Mouse (Mus musculus): ENCODE data around the gene Cacna2d2. TPM values are rescaled to one million over a fixed set of nuclear protein-coding genes. Genes with fewer than 3 reads are reported as not detected.

Gene Cacna2d2
- polyA plus RNA-seq, 1 experiment = 0.48 TPM

GRCm38 (mm10) chr9:107566041-107566709, 166.8 kb downstream of the Cacna2d2 start:
- TF ChIP-seq POLR2A (IDR thresholded peaks at IDR 0.05; ENCODE audit: low read depth, low read length) = no peak
- TF ChIP-seq CTCF (conservative IDR thresholded peaks at IDR 0.05; ENCODE audit: insufficient read depth, insufficient read length, low read depth, low read length) = peak; percentile 89
- Histone ChIP-seq H3K27ac (ENCODE audit: insufficient read depth, low read depth, low read length) (peak overlapping the region; percentile 99), H3K4me3 (ENCODE audit: insufficient read depth, low read depth, low read length) (peak overlapping the region; percentile 81; the same call in 1 of the 2 replicates), H3K36me3 (ENCODE audit: control insufficient read depth, insufficient read depth, low read length) (0 out of 2 replicates have a peak, but pooled peaks cover 1% of the 10 kb centered on the region), H3K4me1 (ENCODE audit: control insufficient read depth, insufficient read depth, low read length) (peaks cover 32% of the 10 kb centered on the region; the same call in 1 of the 2 replicates), H3K27me3 (replicated peaks; ENCODE audit: control insufficient read depth, insufficient read depth, low read length) (no peaks in the 10 kb centered on the region)
- peak; percentile 95 for DNase-seq
- 29% methylated on average over 15 of the region's 15 CpGs for WGBS

- Histone ChIP-seq H3K4me1 (ENCODE audit: control insufficient read depth, insufficient read depth, low read length) (peaks cover 37% of the 10 kb centered on the region; the same call in 1 of the 2 replicates), H3K27ac (ENCODE audit: insufficient read depth, low read depth, low read length) (peak overlapping the region; percentile 99), H3K4me3 (ENCODE audit: insufficient read depth, low read depth, low read length) (peak overlapping the region; percentile 81), H3K36me3 (ENCODE audit: control insufficient read depth, insufficient read depth, low read length) (no peaks in the 10 kb centered on the region), H3K27me3 (replicated peaks; ENCODE audit: control insufficient read depth, insufficient read depth, low read length) (no peaks in the 10 kb centered on the region)
- TF ChIP-seq CTCF (conservative IDR thresholded peaks at IDR 0.05; ENCODE audit: insufficient read depth, insufficient read length, low read depth, low read length) (peak; percentile 24; the same call in 1 of the 2 replicates), POLR2A (IDR thresholded peaks at IDR 0.05; ENCODE audit: low read depth, low read length) (no peak)
- 21% methylated on average over 3 of the region's 3 CpGs for WGBS
- DNase-seq = peak; percentile 89
Measured at GRCm38 (mm10) chr9:107566855-107567254, 167.4 kb downstream of the Cacna2d2 start.

GRCm38 (mm10) chr9:107567702-107568319, 168.4 kb downstream of the Cacna2d2 start, which contains the start of gene Hyal2:
Hyal2 (plus strand) TSS chr9:107567945.
- peak; percentile 94 for DNase-seq
- WGBS = 19% methylated on average over 18 of the region's 18 CpGs
- Histone ChIP-seq H3K4me1 (ENCODE audit: control insufficient read depth, insufficient read depth, low read length) (peaks cover 40% of the 10 kb centered on the region; the same call in 1 of the 2 replicates), H3K27ac (ENCODE audit: insufficient read depth, low read depth, low read length) (peak within 1 kb of the TSS; percentile 99), H3K36me3 (ENCODE audit: control insufficient read depth, insufficient read depth, low read length) (no peaks in the 10 kb centered on the region; the same call in 1 of the 2 replicates), H3K4me3 (ENCODE audit: insufficient read depth, low read depth, low read length) (peak within 1 kb of the TSS; percentile 81), H3K27me3 (replicated peaks; ENCODE audit: control insufficient read depth, insufficient read depth, low read length) (no peaks in the 10 kb centered on the region)
- TF ChIP-seq CTCF (conservative IDR thresholded peaks at IDR 0.05; ENCODE audit: insufficient read depth, insufficient read length, low read depth, low read length) (no peak), POLR2A (IDR thresholded peaks at IDR 0.05; ENCODE audit: low read depth, low read length) (peak; percentile 87)

GRCm38 (mm10) chr9:107568331-107569261, 169.2 kb downstream of the Cacna2d2 start:
- DNase-seq = peak; percentile 94
- TF ChIP-seq CTCF (conservative IDR thresholded peaks at IDR 0.05; ENCODE audit: insufficient read depth, insufficient read length, low read depth, low read length) (no peak), POLR2A (IDR thresholded peaks at IDR 0.05; ENCODE audit: low read depth, low read length) (no peak)
- Histone ChIP-seq H3K4me1 (ENCODE audit: control insufficient read depth, insufficient read depth, low read length) (peaks cover 40% of the 10 kb centered on the region; the same call in 1 of the 2 replicates), H3K27ac (ENCODE audit: insufficient read depth, low read depth, low read length) (peak overlapping the region; percentile 99), H3K4me3 (ENCODE audit: insufficient read depth, low read depth, low read length) (peak overlapping the region; percentile 81), H3K36me3 (ENCODE audit: control insufficient read depth, insufficient read depth, low read length) (no peaks in the 10 kb centered on the region; the same call in 1 of the 2 replicates), H3K27me3 (replicated peaks; ENCODE audit: control insufficient read depth, insufficient read depth, low read length) (no peaks in the 10 kb centered on the region)
- WGBS = under 1% methylated on average over 41 of the region's 41 CpGs

- no peaks in the 10 kb centered on the region; the same call in 1 of the 2 replicates for H3K36me3 ChIP-seq (ENCODE audit: control insufficient read depth, insufficient read depth, low read length)
- H3K27ac ChIP-seq (ENCODE audit: insufficient read depth, low read depth, low read length) = peak overlapping the region; percentile 99
- no peaks in the 10 kb centered on the region for H3K27me3 ChIP-seq (replicated peaks; ENCODE audit: control insufficient read depth, insufficient read depth, low read length)
- TF ChIP-seq CTCF (conservative IDR thresholded peaks at IDR 0.05; ENCODE audit: insufficient read depth, insufficient read length, low read depth, low read length) (no peak), POLR2A (IDR thresholded peaks at IDR 0.05; ENCODE audit: low read depth, low read length) (no peak)
- H3K4me3 ChIP-seq (ENCODE audit: insufficient read depth, low read depth, low read length) = peak overlapping the region; percentile 81
- 2% methylated on average over 23 of the region's 23 CpGs for WGBS
- peaks cover 35% of the 10 kb centered on the region; the same call in 1 of the 2 replicates for H3K4me1 ChIP-seq (ENCODE audit: control insufficient read depth, insufficient read depth, low read length)
- no peak for DNase-seq
Measured at GRCm38 (mm10) chr9:107569270-107569669, 169.9 kb downstream of the Cacna2d2 start.

- WGBS = 25% methylated on average over 13 of the region's 13 CpGs
- Histone ChIP-seq H3K4me1 (ENCODE audit: control insufficient read depth, insufficient read depth, low read length) (peaks cover 32% of the 10 kb centered on the region; the same call in 1 of the 2 replicates), H3K4me3 (ENCODE audit: insufficient read depth, low read depth, low read length) (peak overlapping the region; percentile 81), H3K36me3 (ENCODE audit: control insufficient read depth, insufficient read depth, low read length) (no peaks in the 10 kb centered on the region; the same call in 1 of the 2 replicates), H3K27me3 (replicated peaks; ENCODE audit: control insufficient read depth, insufficient read depth, low read length) (no peaks in the 10 kb centered on the region), H3K27ac (ENCODE audit: insufficient read depth, low read depth, low read length) (peak overlapping the region; percentile 99)
- TF ChIP-seq CTCF (conservative IDR thresholded peaks at IDR 0.05; ENCODE audit: insufficient read depth, insufficient read length, low read depth, low read length) = no peak
- no peak for TF ChIP-seq POLR2A (IDR thresholded peaks at IDR 0.05; ENCODE audit: low read depth, low read length)
- no peak for DNase-seq
Measured at GRCm38 (mm10) chr9:107570016-107570415, 170.6 kb downstream of the Cacna2d2 start.

Data from kidney, adult 2 months (tissue).